Mouse (Mus musculus): ENCODE measurements at regions not wholly inside any gene's neighbourhood (a gene's known extent, or its start where the extent isn't known, plus 50 kb on each side); places are given as distances from the start of the nearest gene placed in this dataset.

GRCm38 (mm10) chr3:101749841-101750240, 98.9 kb downstream of the Mab21l3 start:
- Histone ChIP-seq H3K36me3 (ENCODE audit: control insufficient read depth, insufficient read depth, low read length) (no peaks in the 10 kb centered on the region), H3K27me3 (replicated peaks; ENCODE audit: control insufficient read depth, insufficient read depth, low read length) (no peaks in the 10 kb centered on the region), H3K4me3 (ENCODE audit: low read depth, low read length) (no peak overlapping the region), H3K4me1 (ENCODE audit: control insufficient read depth, insufficient read depth, low read length) (no peaks in the 10 kb centered on the region), H3K9ac (ENCODE audit: low read length) (no peak overlapping the region), H3K4me2 (ENCODE audit: low read length) (no peak overlapping the region), H3K9me3 (replicated peaks; ENCODE audit: control insufficient read depth, low read length) (no peaks in the 10 kb centered on the region), H3K27ac (ENCODE audit: low read depth, low read length) (no peak overlapping the region)
- no peak for DNase-seq (ENCODE audit: low spot score)
- WGBS = 58% methylated on average over 3 of the region's 3 CpGs
- no peak for ATAC-seq

- ATAC-seq (no peak), DNase-seq (ENCODE audit: low spot score) (no peak)
- H3K9ac ChIP-seq (ENCODE audit: low read length) = no peak overlapping the region
- no peak overlapping the region for H3K27ac ChIP-seq (ENCODE audit: low read depth, low read length)
- no peak overlapping the region for H3K4me3 ChIP-seq (ENCODE audit: low read depth, low read length)
- H3K36me3 ChIP-seq (ENCODE audit: control insufficient read depth, insufficient read depth, low read length) = no peaks in the 10 kb centered on the region
- no peaks in the 10 kb centered on the region for H3K9me3 ChIP-seq (replicated peaks; ENCODE audit: control insufficient read depth, low read length)
- H3K27me3 ChIP-seq (replicated peaks; ENCODE audit: control insufficient read depth, insufficient read depth, low read length) = no peaks in the 10 kb centered on the region
- H3K4me2 ChIP-seq (ENCODE audit: low read length) = no peak overlapping the region
- H3K4me1 ChIP-seq (ENCODE audit: control insufficient read depth, insufficient read depth, low read length) = no peaks in the 10 kb centered on the region
- 58% methylated on average over 3 of the region's 3 CpGs for WGBS
These were observed 99.6 kb downstream of the Mab21l3 start for GRCm38 (mm10) chr3:101749031-101749632.

GRCm38 (mm10) chr3:101748186-101748585, 100.6 kb downstream of the Mab21l3 start:
- H3K4me2 ChIP-seq (ENCODE audit: low read length) = no peak overlapping the region
- H3K4me3 ChIP-seq (ENCODE audit: low read depth, low read length) = no peak overlapping the region
- H3K27me3 ChIP-seq (replicated peaks; ENCODE audit: control insufficient read depth, insufficient read depth, low read length) = no peaks in the 10 kb centered on the region
- no peaks in the 10 kb centered on the region for H3K36me3 ChIP-seq (ENCODE audit: control insufficient read depth, insufficient read depth, low read length)
- no peaks in the 10 kb centered on the region for H3K9me3 ChIP-seq (replicated peaks; ENCODE audit: control insufficient read depth, low read length)
- no peak overlapping the region for H3K27ac ChIP-seq (ENCODE audit: low read depth, low read length)
- no peak for DNase-seq (ENCODE audit: low spot score)
- H3K4me1 ChIP-seq (ENCODE audit: control insufficient read depth, insufficient read depth, low read length) = no peaks in the 10 kb centered on the region
- WGBS = 54% methylated on average over 4 of the region's 4 CpGs
- no peak overlapping the region for H3K9ac ChIP-seq (ENCODE audit: low read length)
- ATAC-seq = no peak

- no peak overlapping the region for H3K9ac ChIP-seq (ENCODE audit: low read length)
- no peak overlapping the region for H3K4me3 ChIP-seq (ENCODE audit: low read depth, low read length)
- no peaks in the 10 kb centered on the region for H3K4me1 ChIP-seq (ENCODE audit: control insufficient read depth, insufficient read depth, low read length)
- WGBS = 89% methylated on average over 4 of the region's 4 CpGs
- DNase-seq (ENCODE audit: low spot score) (no peak), ATAC-seq (no peak)
- H3K27me3 ChIP-seq (replicated peaks; ENCODE audit: control insufficient read depth, insufficient read depth, low read length) = no peaks in the 10 kb centered on the region
- no peaks in the 10 kb centered on the region for H3K36me3 ChIP-seq (ENCODE audit: control insufficient read depth, insufficient read depth, low read length)
- no peaks in the 10 kb centered on the region for H3K9me3 ChIP-seq (replicated peaks; ENCODE audit: control insufficient read depth, low read length)
- H3K4me2 ChIP-seq (ENCODE audit: low read length) = no peak overlapping the region
- no peak overlapping the region for H3K27ac ChIP-seq (ENCODE audit: low read depth, low read length)
These were observed 107.9 kb downstream of the Mab21l3 start for GRCm38 (mm10) chr3:101740906-101741305.

- no peak overlapping the region for H3K4me3 ChIP-seq (ENCODE audit: low read depth, low read length)
- no peaks in the 10 kb centered on the region for H3K9me3 ChIP-seq (replicated peaks; ENCODE audit: control insufficient read depth, low read length)
- no peak overlapping the region for H3K9ac ChIP-seq (ENCODE audit: low read length)
- H3K4me1 ChIP-seq (ENCODE audit: control insufficient read depth, insufficient read depth, low read length) = no peaks in the 10 kb centered on the region
- no peak for DNase-seq (ENCODE audit: low spot score)
- no peak for ATAC-seq
- no peaks in the 10 kb centered on the region for H3K36me3 ChIP-seq (ENCODE audit: control insufficient read depth, insufficient read depth, low read length)
- H3K27ac ChIP-seq (ENCODE audit: low read depth, low read length) = no peak overlapping the region
- no peak overlapping the region for H3K4me2 ChIP-seq (ENCODE audit: low read length)
- no peaks in the 10 kb centered on the region for H3K27me3 ChIP-seq (replicated peaks; ENCODE audit: control insufficient read depth, insufficient read depth, low read length)
- 93% methylated on average over 6 of the region's 6 CpGs for WGBS
These were observed 111.6 kb downstream of the Mab21l3 start for GRCm38 (mm10) chr3:101737197-101737596.

GRCm38 (mm10) chr3:101729044-101729443, 119.7 kb downstream of the Mab21l3 start:
- no peak overlapping the region for H3K4me3 ChIP-seq (ENCODE audit: low read depth, low read length)
- H3K4me1 ChIP-seq (ENCODE audit: control insufficient read depth, insufficient read depth, low read length) = no peaks in the 10 kb centered on the region
- ATAC-seq = no peak
- DNase-seq (ENCODE audit: low spot score) = no peak
- no peak overlapping the region for H3K9ac ChIP-seq (ENCODE audit: low read length)
- H3K36me3 ChIP-seq (ENCODE audit: control insufficient read depth, insufficient read depth, low read length) = no peaks in the 10 kb centered on the region
- H3K4me2 ChIP-seq (ENCODE audit: low read length) = no peak overlapping the region
- H3K27me3 ChIP-seq (replicated peaks; ENCODE audit: control insufficient read depth, insufficient read depth, low read length) = no peaks in the 10 kb centered on the region
- no peak overlapping the region for H3K27ac ChIP-seq (ENCODE audit: low read depth, low read length)
- 86% methylated on average over 3 of the region's 3 CpGs for WGBS
- H3K9me3 ChIP-seq (replicated peaks; ENCODE audit: control insufficient read depth, low read length) = no peaks in the 10 kb centered on the region

- Histone ChIP-seq H3K9ac (ENCODE audit: low read length) (no peak overlapping the region), H3K9me3 (replicated peaks; ENCODE audit: control insufficient read depth, low read length) (no peaks in the 10 kb centered on the region), H3K36me3 (ENCODE audit: control insufficient read depth, insufficient read depth, low read length) (no peaks in the 10 kb centered on the region), H3K27ac (ENCODE audit: low read depth, low read length) (no peak overlapping the region), H3K4me3 (ENCODE audit: low read depth, low read length) (no peak overlapping the region), H3K4me2 (ENCODE audit: low read length) (no peak overlapping the region), H3K4me1 (ENCODE audit: control insufficient read depth, insufficient read depth, low read length) (no peaks in the 10 kb centered on the region), H3K27me3 (replicated peaks; ENCODE audit: control insufficient read depth, insufficient read depth, low read length) (no peaks in the 10 kb centered on the region)
- ATAC-seq (no peak), DNase-seq (ENCODE audit: low spot score) (no peak)
- 20% methylated on average over 6 of the region's 6 CpGs for WGBS
These were observed 118.4 kb upstream of the Atp1a1 start for GRCm38 (mm10) chr3:101722926-101723325.

- Histone ChIP-seq H3K27me3 (replicated peaks; ENCODE audit: control insufficient read depth, insufficient read depth, low read length) (no peaks in the 10 kb centered on the region), H3K9me3 (replicated peaks; ENCODE audit: control insufficient read depth, low read length) (no peaks in the 10 kb centered on the region), H3K27ac (ENCODE audit: low read depth, low read length) (no peak overlapping the region), H3K4me1 (ENCODE audit: control insufficient read depth, insufficient read depth, low read length) (no peaks in the 10 kb centered on the region), H3K4me3 (ENCODE audit: low read depth, low read length) (no peak overlapping the region), H3K9ac (ENCODE audit: low read length) (no peak overlapping the region), H3K36me3 (ENCODE audit: control insufficient read depth, insufficient read depth, low read length) (no peaks in the 10 kb centered on the region), H3K4me2 (ENCODE audit: low read length) (no peak overlapping the region)
- 90% methylated on average over 4 of the region's 4 CpGs for WGBS
- DNase-seq (ENCODE audit: low spot score) = no peak
- no peak for ATAC-seq
These were observed 117.5 kb upstream of the Atp1a1 start for GRCm38 (mm10) chr3:101722001-101722400.

- peaks cover 18% of the 10 kb centered on the region for H3K4me1 ChIP-seq (ENCODE audit: control insufficient read depth, insufficient read depth, low read length)
- no peaks in the 10 kb centered on the region for H3K27me3 ChIP-seq (replicated peaks; ENCODE audit: control insufficient read depth, insufficient read depth, low read length)
- no peaks in the 10 kb centered on the region for H3K9me3 ChIP-seq (replicated peaks; ENCODE audit: control insufficient read depth, low read length)
- H3K4me3 ChIP-seq (ENCODE audit: low read depth, low read length) = no peak overlapping the region
- no peak for DNase-seq (ENCODE audit: low spot score)
- H3K36me3 ChIP-seq (ENCODE audit: control insufficient read depth, insufficient read depth, low read length) = no peaks in the 10 kb centered on the region
- no peak overlapping the region for H3K9ac ChIP-seq (ENCODE audit: low read length)
- ATAC-seq = no peak
- H3K4me2 ChIP-seq (ENCODE audit: low read length) = no peak overlapping the region
- no peak overlapping the region for H3K27ac ChIP-seq (ENCODE audit: low read depth, low read length)
These were observed 110.9 kb upstream of the Atp1a1 start for GRCm38 (mm10) chr3:101715416-101715815.

Measured in forebrain, embryonic 14.5 days (tissue).